Mouse (Mus musculus) embryonic facial prominence, embryonic 11.5 days (tissue): Measurements from ENCODE around the gene Cdc7. TPM values are rescaled to one million over a fixed set of nuclear protein-coding genes. Genes with fewer than 3 reads are reported as not detected.
A peak's percentile ranks its signal among the peaks of the same experiment; 100 is the strongest.
"Not testable (repeated sequence)": the region's sequence is repeated elsewhere in the genome, so short reads cannot be mapped to it uniquely, and the experiment has no call there.

Experiments
- ATAC-seq: fragments of 200-750 bp; cut with Nextera tagmentation; replicated peaks from 2 replicates; pipeline ENCODE4 v1.8.0; 2017; ENCODE audit warnings: low read depth; ENCODE audit not compliant: insufficient number of reproducible peaks, low FRiP score, low TSS enrichment
- DNase-seq: peaks from one replicate; pipeline ENCODE4 v3.0.0-alpha.2; 2015; ENCODE audit warnings: low spot score
- H3K27ac ChIP-seq: fragments of 300-500 bp; sonication (generic); replicated peaks from 2 replicates; pipeline ENCODE4 v1.5.1; 2014; ENCODE audit warnings: mild to moderate bottlenecking, low read depth, low read length, control low read depth
- H3K27me3 ChIP-seq: fragments of 300-500 bp; sonication (generic); 2 replicates; pipeline ENCODE4 v1.6.1; 2014; ENCODE audit warnings: mild to moderate bottlenecking, low read length, moderate library complexity, mixed read lengths; ENCODE audit not compliant: control insufficient read depth, insufficient read depth
- H3K36me3 ChIP-seq: fragments of 300-500 bp; sonication (generic); replicated peaks from 2 replicates; pipeline ENCODE4 v1.6.1; 2014; ENCODE audit warnings: low read depth, mild to moderate bottlenecking, low read length, moderate library complexity, mixed read lengths; ENCODE audit not compliant: control insufficient read depth, insufficient read depth
- H3K4me1 ChIP-seq: fragments of 300-500 bp; sonication (generic); 2 replicates; pipeline ENCODE4 v1.6.1; 2014; ENCODE audit warnings: low read length, mixed read lengths; ENCODE audit not compliant: control insufficient read depth, insufficient read depth
- H3K4me2 ChIP-seq: fragments of 300-500 bp; sonication (generic); 2 replicates; pipeline ENCODE4 v1.6.1; 2014; ENCODE audit warnings: low read depth, mild to moderate bottlenecking, control low read depth, low read length, moderate library complexity
- H3K4me3 ChIP-seq: fragments of 300-500 bp; sonication (generic); 2 replicates; pipeline ENCODE4 v1.5.1; 2014; ENCODE audit warnings: low read depth, low read length, control low read depth
- H3K9ac ChIP-seq: fragments of 300-500 bp; sonication (generic); replicated peaks from 2 replicates; pipeline ENCODE4 v1.6.1; 2014; ENCODE audit warnings: mild to moderate bottlenecking, control low read depth, low read length
- H3K9me3 ChIP-seq: fragments of 300-500 bp; sonication (generic); replicated peaks from 2 replicates; pipeline ENCODE4 v1.6.1; 2016; ENCODE audit warnings: mild to moderate bottlenecking, low read length, inconsistent platforms, mixed read lengths; ENCODE audit not compliant: control insufficient read depth
- WGBS: fragments of 180-500 bp; shearing (Covaris S2); extraction: QIAGEN DNeasy Blood & Tissue Kit; methylation state at CpG from one replicate; pipeline ENCODE4 v1.1.7; 2014; 5-methylcytosine and 5-hydroxymethylcytosine counted together
- polyA plus RNA-seq: library from polyadenylated mRNA; unstranded; fragments of >200 nt; fragmentation: Nextera tagmentation; extraction: Ambion mirVana; gene quantifications from 2 replicates; pipeline ENCODE4 v1.2.1, GENCODE M21; 2014

The Cdc7 gene
- polyA plus RNA-seq, 1 experiment from 2014 or later: 70.4 TPM

DNA sequence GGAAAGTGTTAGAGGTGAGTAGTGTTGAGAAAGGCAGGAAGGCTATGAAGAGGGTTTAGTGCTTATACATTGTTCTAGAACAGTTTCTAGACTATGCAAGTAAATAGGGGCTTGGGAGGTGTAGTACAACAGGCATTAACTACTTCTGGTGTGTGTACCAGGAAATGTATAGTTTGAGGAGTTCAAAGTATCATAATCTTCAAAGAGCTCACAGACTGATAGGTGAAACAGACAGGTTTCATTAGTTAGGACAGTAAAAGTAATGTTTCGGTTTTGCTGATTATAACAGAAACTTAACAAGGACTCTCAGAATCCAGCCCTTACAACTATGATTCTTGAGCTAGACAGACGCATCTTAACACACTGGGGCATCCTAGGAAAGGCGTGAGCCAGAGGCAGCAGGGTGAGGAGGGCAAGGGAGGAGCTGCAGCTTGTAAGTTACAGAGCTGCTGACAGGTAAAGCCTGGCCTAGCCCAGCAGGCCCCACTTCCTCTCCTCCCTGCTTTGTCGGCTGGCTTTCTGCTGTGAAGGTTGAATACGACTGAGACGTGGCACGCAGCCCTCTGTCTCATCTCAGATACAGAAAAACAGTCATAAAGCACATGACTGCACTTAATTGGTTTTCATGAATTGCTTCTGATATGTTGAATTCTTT, 18.3 kb downstream of the Cdc7 start:
- Histone ChIP-seq H3K9ac (no peak overlapping the region), H3K4me1 (no peaks in the 10 kb centered on the region), H3K36me3 (peaks cover 6% of the 10 kb centered on the region), H3K27me3 (no peaks in the 10 kb centered on the region), H3K4me2 (no peak overlapping the region), H3K4me3 (no peak overlapping the region), H3K9me3 (no peaks in the 10 kb centered on the region), H3K27ac (no peak overlapping the region)
- DNase-seq: no peak
- 88% methylated on average over 7 of the region's 7 CpGs for WGBS
- ATAC-seq: no peak

DNA sequence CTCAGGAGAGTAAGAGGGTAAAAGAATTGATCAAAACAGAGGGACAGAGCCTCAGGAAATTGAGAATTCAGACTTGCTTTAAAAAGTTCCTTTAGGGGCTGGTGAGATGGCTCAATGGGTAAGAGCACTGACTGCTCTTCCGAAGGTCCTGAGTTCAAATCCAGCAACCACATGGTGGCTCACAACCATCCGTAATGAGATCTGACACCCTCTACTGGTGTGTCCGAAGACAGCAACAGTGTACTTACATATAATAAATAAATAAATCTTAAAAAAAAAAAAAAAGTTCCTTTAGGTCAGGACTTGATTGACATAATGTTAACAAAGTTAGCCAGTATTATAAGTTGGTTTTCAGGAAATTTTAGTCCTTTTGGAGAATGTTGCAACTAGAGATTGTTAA, 20.8 kb downstream of the Cdc7 start:
- not testable (repeated sequence) for H3K27me3 ChIP-seq, H3K9me3 ChIP-seq, H3K4me1 ChIP-seq, DNase-seq, H3K9ac ChIP-seq, ATAC-seq, H3K36me3 ChIP-seq, H3K27ac ChIP-seq, H3K4me2 ChIP-seq, H3K4me3 ChIP-seq
- WGBS: 85% methylated on average over 3 of the region's 3 CpGs

DNA sequence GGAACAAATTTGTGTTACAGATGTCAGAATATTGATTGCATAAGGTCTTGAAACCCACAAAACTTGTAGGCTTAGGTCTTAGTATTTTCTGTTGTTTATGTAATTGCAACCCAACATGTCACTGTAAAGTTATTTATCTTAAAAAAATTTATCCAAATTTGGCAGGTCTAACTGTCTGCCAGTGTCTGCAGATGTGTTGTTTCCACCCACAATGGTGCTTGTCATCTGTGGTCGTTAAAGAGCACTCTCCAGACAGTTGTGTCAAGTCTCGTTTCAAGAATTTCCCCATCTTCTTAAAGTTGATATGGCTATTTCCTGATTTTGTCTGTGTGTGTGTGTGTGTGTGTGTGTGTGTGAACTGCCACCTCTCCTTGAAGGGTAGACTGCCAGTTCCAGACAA, 21.5 kb downstream of the Cdc7 start:
- peaks cover 3% of the 10 kb centered on the region; the same call in 1 of the 2 replicates for H3K36me3 ChIP-seq
- DNase-seq: no peak
- H3K4me1 ChIP-seq: no peaks in the 10 kb centered on the region
- ATAC-seq: no peak
- no peak overlapping the region for H3K4me3 ChIP-seq
- no peak overlapping the region for H3K9ac ChIP-seq
- no peak overlapping the region for H3K4me2 ChIP-seq
- H3K27me3 ChIP-seq: no peaks in the 10 kb centered on the region
- WGBS: 76% methylated on average over 2 of the region's 2 CpGs
- no peaks in the 10 kb centered on the region for H3K9me3 ChIP-seq
- no peak overlapping the region for H3K27ac ChIP-seq

DNA sequence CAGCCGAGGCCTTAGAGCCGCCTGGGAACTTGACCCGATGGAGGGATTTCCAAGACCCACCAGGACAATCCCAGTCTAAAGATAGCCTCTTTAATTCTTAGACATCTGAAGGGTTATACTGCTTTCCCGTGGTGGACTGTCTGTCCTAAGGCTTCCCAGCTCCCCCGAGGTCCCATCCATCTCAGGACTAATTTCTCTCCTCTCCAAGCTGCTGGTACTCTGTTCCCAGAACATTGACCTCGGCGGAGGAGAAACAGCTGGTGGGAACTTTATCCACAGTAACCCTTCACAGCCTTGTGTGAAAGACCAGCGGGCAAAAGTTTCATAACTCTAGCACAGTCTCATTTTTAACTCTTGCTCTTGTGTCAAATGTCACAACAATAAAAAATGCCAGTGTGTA, 25.1 kb downstream of the Cdc7 start:
- ATAC-seq (no peak), DNase-seq (no peak)
- no peak overlapping the region for H3K9ac ChIP-seq
- no peaks in the 10 kb centered on the region for H3K4me1 ChIP-seq
- no peak overlapping the region for H3K4me3 ChIP-seq
- no peaks in the 10 kb centered on the region; the same call in 1 of the 2 replicates for H3K36me3 ChIP-seq
- H3K27me3 ChIP-seq: no peaks in the 10 kb centered on the region
- WGBS: 59% methylated on average over 8 of the region's 8 CpGs
- H3K27ac ChIP-seq: no peak overlapping the region
- H3K9me3 ChIP-seq: no peaks in the 10 kb centered on the region
- H3K4me2 ChIP-seq: no peak overlapping the region

DNA sequence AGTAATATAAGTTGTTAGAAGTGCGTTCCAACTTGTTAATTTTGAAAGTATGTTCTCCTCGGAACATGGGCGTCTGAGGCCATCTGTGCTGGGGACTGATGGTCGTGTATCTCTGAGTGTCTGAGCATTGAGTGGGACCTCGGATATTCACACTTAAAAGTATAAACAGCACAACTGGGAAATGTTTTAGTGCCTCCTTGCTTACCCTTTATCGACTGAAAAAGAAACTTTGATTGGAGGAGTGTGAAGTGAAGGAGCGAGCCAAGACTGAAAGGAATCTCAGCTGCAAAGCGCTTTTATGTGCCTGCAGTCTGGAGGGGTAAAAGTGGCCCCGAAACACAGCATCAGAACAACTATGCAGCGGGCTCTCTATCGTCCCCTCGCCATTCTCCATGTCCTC, 25.7 kb downstream of the Cdc7 start:
- Histone ChIP-seq H3K27ac (no peak overlapping the region), H3K9me3 (no peaks in the 10 kb centered on the region), H3K4me1 (no peaks in the 10 kb centered on the region), H3K4me3 (no peak overlapping the region), H3K27me3 (no peaks in the 10 kb centered on the region), H3K36me3 (no peaks in the 10 kb centered on the region; the same call in 1 of the 2 replicates), H3K4me2 (no peak overlapping the region), H3K9ac (no peak overlapping the region)
- ATAC-seq: no peak
- DNase-seq: no peak
- WGBS: 83% methylated on average over 12 of the region's 12 CpGs

DNA sequence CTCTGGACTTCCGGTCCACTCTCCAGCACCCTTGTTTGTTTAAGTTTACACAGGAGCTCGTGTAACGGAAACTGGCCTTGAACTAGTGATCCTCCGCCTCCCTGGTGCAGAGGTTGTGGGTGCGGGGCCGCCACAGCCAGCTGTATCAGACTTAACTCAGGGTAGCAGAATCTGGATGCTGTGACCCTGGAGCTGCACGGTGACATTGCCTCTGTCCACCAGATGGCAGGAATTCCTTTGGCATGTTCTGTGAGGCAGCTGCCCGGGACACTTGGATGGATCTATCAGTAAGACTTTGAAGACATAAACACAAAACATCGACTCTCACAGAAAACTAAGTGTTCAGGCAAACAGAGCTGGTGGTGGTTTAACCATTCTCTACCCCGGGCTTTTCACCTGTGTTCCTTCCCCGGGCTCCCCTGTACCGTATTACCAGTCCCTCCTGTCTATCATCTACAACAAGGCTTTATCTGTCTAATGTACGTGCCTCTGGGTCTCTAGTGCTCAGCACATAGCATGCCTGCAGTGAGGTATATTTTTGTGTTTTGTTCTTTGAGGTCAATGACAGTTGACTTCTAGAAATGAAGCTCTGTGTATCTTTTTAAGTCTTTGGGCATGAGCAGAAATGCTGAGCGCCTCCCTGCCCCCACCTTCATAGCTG, 26.6 kb downstream of the Cdc7 start:
- Histone ChIP-seq H3K4me1 (no peaks in the 10 kb centered on the region), H3K27ac (no peak overlapping the region), H3K36me3 (no peaks in the 10 kb centered on the region), H3K9ac (no peak overlapping the region), H3K4me2 (no peak overlapping the region), H3K9me3 (no peaks in the 10 kb centered on the region), H3K27me3 (no peaks in the 10 kb centered on the region), H3K4me3 (no peak overlapping the region)
- ATAC-seq: peak; percentile 60; the same call in 1 of the 2 replicates
- WGBS: 36% methylated on average over 14 of the region's 14 CpGs
- DNase-seq: peak; percentile 81

DNA sequence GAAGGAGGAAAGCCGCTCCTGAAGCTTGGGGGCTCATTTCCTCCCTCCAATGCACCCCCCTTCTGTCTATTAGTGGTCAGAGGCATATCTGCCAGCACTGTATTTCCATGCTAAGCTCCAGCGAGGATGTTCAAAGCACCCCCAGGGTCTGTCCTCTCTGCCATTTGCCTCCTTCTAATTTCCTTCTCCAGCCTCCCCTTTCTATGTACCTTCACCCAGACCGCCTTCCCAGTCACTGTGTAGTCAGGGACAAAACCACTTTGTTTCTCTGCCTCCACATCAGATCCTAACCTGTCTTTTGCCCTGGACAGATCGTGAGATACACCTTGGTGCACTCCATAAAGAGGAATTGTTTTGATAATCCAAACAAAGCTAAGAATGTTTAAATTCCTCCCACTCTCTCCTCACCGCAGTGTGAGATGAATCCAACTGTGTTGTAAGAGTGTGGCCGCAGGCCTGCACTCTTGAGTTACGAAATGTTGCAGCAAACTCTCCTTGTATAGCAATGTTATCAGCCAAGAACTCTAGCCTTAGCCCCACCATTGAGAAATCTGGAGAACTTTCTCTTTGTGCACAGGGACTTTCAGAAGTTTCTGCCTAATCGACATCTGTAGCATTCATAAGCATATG, 27.3 kb downstream of the Cdc7 start:
- H3K4me2 ChIP-seq: no peak overlapping the region
- H3K9ac ChIP-seq: no peak overlapping the region
- H3K9me3 ChIP-seq: no peaks in the 10 kb centered on the region
- H3K36me3 ChIP-seq: no peaks in the 10 kb centered on the region
- H3K27me3 ChIP-seq: no peaks in the 10 kb centered on the region
- no peak overlapping the region for H3K4me3 ChIP-seq
- no peak for DNase-seq
- peaks cover 2% of the 10 kb centered on the region; the same call in 1 of the 2 replicates for H3K4me1 ChIP-seq
- ATAC-seq: no peak
- WGBS: 63% methylated on average over 8 of the region's 8 CpGs
- no peak overlapping the region for H3K27ac ChIP-seq

DNA sequence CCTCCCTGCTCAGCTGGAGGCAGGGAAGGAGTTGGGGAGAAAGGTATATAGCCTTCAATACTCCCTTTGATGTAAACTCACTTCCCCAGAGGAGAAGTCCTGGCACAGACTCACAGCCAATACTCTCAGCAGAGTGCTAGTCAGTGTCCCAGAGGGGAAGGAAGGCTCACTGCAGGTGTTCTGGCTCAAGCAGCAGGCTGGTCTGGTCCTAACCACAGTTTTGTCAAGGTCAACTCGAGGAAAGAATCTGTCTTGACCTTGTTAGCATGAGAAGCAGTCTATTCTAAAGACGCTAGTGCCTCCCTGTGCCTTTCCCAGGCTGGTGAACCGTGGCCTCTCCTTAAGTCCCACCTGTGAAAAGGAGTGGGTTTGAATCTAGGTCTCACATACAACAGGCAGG, 30.6 kb downstream of the Cdc7 start:
- Histone ChIP-seq H3K27ac (no peak overlapping the region), H3K9ac (no peak overlapping the region)
- DNase-seq: no peak

More for the DNA sequence above, 30.6 kb downstream of the Cdc7 start:
- H3K36me3 ChIP-seq: no peaks in the 10 kb centered on the region
- ATAC-seq: no peak
- peaks cover 3% of the 10 kb centered on the region; the same call in 1 of the 2 replicates for H3K4me1 ChIP-seq
- H3K4me2 ChIP-seq: no peak overlapping the region
- H3K27me3 ChIP-seq: no peaks in the 10 kb centered on the region
- no peaks in the 10 kb centered on the region for H3K9me3 ChIP-seq
- 24% methylated on average over 3 of the region's 3 CpGs for WGBS
- no peak overlapping the region for H3K4me3 ChIP-seq
